Mouse (Mus musculus): ENCODE measurements around the gene Spryd4.
A peak's percentile ranks its signal among the peaks of the same experiment; 100 is the strongest.
"Not testable (repeated sequence)": the region's sequence is repeated elsewhere in the genome, so short reads cannot be mapped to it uniquely, and the experiment has no call there.

Spryd4 gene

DNA sequence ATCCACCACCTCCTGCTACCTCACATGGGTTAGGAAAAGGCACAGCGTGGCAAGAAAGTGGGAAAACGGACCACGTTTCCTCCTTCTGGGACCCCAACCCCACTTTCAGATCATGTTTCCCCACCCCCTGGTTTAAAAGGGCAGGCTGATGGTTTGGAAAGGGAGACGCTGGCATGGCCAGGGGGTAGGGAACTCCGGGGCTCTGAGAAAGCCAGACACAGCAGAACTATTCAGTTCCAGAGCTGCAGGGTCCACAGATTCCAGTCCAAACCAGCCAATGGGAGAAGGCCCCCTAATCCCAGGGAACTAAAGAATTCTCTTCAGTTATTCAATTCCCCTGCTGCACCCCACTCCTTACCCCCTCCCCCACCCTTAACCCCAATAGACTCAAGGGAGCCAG lies 13.5 kb upstream of the Spryd4 start:
- no peak for DNase-seq

GRCm38 (mm10) chr10:128221533-128222286 lies 10.1 kb upstream of the Spryd4 start:
- no peak for DNase-seq

- peak; percentile 54 for DNase-seq
Measured at GRCm38 (mm10) chr10:128218387-128219117, 6.9 kb upstream of the Spryd4 start.

DNA sequence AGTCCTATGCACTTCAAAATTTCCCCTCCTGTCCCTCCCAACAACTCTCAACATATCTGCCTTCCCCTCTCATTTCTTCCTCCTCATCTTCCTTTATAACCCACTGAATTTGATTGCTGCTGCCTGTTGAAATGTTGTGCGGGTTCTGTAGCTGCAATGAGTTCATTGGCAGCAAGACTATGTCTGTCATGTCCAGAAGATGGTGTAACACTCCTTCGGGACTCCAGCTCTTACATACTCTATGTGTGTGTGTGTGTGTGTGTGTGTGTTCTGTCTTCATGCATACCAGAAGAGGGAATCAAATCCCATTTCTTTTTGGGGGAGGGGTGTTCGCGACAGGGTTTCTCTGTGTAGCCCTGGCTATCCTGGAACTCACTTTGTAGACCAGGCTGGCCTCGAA lies 3.4 kb upstream of the Spryd4 start:
- no peak for DNase-seq

DNA sequence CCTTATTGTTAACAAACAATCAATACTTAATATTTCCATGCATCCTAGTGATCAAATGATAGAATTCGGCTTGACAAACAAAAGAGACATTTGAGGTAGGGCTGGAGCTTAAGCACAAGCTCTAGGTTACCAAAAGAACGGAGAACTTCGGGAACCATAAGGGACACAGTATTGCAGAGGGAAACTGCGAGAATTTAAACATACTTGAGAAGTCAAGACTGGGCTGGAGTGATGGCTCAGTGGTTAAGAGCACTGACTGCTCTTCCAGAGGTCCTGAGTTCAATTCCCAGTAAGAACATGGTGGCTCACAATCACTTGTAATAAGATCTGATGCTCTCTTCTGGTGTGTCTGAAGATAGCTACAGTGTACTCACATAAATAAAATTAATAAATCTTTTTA lies 2.5 kb upstream of the Spryd4 start:
- DNase-seq: not testable (repeated sequence)

DNA sequence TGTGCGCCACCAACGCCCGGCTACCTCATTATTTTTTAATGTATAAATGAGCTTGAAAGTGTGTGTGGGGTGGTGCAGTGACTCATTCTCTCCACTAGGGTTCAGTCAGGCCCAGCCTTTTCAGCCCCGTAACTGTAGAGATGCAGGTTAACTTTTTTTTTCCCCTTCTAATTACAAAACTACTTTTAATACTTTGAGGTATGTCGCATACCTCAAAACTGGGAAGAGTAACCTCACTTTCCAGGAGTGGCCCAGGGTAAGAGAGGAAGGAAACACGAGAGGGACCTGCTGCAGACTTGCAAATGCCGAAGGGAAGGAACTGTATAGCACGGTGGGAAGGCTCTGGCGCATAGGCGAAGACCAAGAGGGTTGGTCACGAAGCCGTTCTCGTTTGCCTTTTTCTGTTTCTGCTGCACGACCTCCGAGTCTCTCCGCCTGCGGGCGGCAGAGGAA lies 1.3 kb upstream of the Spryd4 start:
- DNase-seq: peak; percentile 70

- DNase-seq: no peak
Measured at GRCm38 (mm10) chr10:128212148-128212547, 541 bp upstream of the Spryd4 start.

DNA sequence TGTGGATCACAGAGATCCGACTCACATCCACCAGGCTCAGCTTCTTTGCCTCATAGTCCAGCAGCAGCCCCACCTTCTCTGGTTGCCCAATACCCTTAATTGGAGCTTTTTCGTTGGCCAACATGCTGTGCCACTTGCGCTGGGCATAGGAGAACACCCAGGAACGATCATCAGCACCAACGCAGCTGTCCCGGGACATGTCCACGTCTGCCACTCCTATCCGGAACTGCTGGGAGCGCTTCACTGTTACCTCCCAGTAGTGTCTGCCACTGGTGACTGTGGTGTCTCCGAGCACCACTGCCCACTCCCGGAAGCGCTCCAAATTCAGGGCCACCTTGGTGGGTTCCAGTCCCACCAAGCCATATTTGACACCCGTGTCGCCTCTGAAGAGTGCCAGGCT lies 653 bp downstream of the Spryd4 start:
- peak; percentile 18 for DNase-seq

DNA sequence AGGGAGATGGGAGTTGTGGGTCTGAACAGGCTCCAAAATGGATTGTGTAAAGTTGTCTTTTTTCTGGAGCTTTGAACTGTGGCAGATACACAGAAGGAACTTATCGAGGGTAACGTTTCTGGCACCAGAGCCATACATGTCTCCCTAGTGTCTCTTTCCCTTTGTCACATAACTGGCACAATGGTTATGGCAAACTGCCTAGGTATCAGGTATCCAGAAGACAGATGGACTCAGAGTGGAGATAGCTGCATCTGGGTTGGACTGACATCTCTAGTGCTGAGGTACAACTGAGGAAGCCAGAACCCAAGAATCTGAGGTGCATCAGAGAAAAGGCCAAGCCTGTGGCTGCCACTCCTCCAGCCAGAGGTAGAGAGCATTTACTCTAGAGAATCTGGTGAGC lies 1.5 kb downstream of the Spryd4 start:
- DNase-seq: no peak

- DNase-seq: no peak
Measured at GRCm38 (mm10) chr10:128209311-128210009, 2.1 kb downstream of the Spryd4 start.

- no peak for DNase-seq
Measured at GRCm38 (mm10) chr10:128208326-128208725, 3.3 kb downstream of the Spryd4 start.

- no peak for DNase-seq
Measured at GRCm38 (mm10) chr10:128204941-128205340, 6.7 kb downstream of the Spryd4 start.

DNA sequence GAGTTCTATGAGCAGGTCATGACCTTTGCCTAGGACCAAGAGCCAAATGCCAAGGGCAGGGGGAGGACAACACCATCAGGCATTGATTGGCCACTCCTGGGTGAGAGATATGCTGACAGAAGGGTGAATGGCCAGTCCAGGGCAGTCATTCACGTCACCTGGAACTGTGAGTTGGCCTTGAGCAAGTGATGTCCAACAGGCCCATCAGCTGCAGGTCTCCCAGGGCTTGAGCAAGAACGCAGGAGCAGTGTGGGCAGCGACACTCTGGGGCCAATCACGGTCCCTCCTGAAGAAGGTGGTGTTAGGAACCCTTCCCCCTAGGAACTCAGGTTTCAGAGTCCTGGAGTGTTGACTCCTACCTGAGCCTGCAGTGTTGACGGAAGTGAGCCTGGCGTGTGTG lies 9.8 kb downstream of the Spryd4 start:
- no peak for DNase-seq

GRCm38 (mm10) chr10:128194551-128195461 lies 16.8 kb downstream of the Spryd4 start:
- no peak for DNase-seq

GRCm38 (mm10) chr10:128194024-128194550 lies 17.5 kb downstream of the Spryd4 start, which contains the start of gene Gls2:
Gene Gls2, plus strand, starts transcription at chr10:128194457.
- DNase-seq: peak; percentile 98

DNA sequence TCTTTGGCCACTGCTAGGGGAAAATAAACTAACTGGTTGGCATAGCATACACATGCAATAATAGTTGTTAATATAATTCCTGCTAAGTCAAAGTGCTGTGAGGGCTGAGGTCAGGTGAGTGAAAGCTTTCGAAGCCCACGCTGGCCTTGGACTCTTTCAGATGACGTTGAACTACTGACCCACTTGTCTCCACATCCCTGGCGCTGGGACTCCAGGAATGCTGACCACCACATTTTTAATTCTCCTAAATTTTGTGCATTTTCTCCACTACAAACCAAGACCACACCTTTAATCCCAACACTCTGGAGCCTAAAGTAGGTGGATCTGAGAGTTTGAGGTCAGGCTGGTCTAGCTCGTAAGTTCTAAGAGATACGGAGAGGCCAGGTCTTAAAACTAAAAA lies 18.5 kb downstream of the Spryd4 start:
- DNase-seq: no peak

GRCm38 (mm10) chr10:128192030-128192766 lies 19.4 kb downstream of the Spryd4 start:
- not testable (repeated sequence) for DNase-seq

- no peak for DNase-seq
Measured at GRCm38 (mm10) chr10:128191472-128191871, 20.1 kb downstream of the Spryd4 start.

DNA sequence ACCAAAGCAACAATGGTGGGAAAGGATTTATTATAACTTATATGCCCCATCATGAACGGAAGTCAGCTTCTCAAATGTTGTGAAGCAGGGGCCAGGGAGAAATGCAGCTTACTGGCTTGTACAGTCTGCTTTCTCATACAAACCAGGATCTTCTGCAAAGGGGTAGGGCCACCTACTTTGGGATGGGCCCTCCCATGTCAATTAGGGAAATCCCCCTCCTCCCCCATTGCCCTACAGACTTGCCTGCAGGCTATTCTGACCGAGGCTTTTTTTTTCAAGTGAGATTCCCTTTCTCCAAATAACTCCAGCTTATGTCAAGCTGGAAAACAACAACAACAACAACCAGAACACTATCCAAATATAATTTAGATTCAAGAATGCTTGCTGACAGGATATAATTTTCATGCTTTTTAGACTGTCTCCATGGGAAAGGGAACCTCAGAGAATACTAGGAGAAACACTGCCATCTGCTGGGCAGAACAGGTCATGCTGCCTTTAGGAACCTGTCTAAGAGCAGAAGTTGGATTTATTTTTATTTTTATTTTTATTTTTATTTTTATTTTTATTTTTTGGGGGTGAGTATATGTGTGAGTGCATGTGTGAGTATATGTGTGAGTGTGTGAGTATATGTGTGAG lies 23.2 kb downstream of the Spryd4 start:
- peak; percentile 83 for DNase-seq

DNA sequence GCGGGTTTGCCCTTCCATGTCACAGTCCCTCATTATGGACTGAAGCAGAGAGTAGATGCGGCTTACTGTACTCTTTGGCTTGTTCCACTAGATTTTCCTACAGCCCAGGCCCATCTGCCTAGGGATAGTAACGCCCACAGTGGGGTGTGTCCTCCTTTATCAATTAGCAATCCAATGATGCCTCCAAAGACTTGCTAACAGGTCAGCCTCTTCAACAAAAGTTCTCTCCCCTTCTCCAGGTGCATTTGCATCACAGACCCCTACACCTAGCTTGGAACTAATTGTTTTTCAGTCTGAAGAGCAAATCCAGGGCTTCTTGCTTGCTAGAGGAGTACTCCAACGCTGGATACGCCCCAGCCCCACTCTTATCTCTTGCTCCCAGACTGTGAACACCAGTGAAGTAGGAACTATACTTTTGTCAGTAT lies 24.4 kb downstream of the Spryd4 start:
- DNase-seq: peak; percentile 77

DNA sequence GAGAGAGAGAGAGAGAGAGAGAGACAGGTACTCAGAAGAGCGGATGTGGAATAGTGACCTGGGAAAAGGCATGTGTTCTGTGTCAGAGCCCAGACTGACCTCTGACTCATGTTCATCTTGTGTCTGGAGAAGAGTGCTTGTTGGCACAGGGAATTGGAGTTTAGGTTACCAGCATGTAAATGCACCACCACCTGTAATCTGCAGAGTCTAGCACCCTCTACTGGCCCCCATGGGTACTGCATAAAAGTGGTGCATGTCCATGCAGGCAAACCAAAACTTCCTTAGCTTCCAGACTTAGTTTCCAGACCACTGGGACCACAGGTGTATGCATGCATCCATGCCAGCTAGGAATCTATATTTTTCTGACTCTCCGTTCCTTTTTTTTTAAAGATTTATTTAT lies 25.6 kb downstream of the Spryd4 start:
- DNase-seq: peak; percentile 94

Measured in liver (tissue).